Mouse (Mus musculus) ES-E14 (cell line): ENCODE data around the gene Clstn3.

Source experiments
- CHD2 ChIP-seq: IDR thresholded peaks from 2 replicates; pipeline ENCODE4 v1.6.1; 2014; ENCODE audit warnings: mild to moderate bottlenecking, low read depth, low read length, inconsistent platforms
- ZC3H11A ChIP-seq: IDR thresholded peaks from 2 replicates; pipeline ENCODE4 v1.6.1; 2012; ENCODE audit warnings: low read depth, mild to moderate bottlenecking, inconsistent platforms, low read length, borderline replicate concordance

DNA sequence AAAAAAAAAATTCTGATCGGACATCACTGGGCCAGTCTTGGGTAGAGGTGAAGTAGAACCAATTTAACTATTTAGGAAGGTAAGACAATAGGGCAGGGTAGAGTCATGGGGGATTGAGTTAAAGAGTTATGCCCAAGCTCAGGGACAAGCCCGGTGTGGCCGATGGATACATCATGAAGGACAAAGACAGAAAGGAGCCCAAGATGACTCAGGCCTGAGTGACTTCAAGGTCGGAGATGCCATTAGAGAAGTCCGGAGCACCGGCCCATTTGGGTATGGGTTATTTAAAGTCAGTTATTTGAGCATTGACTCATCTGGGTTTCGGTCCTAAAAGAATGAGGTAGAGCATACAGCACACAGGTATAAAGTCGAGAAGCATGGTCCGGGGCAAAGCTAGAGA is 18.1 kb downstream of the Clstn3 start:
- TF ChIP-seq ZC3H11A: no peak
- TF ChIP-seq CHD2: no peak
